Mouse (Mus musculus) E14TG2a.4 (cell line): ENCODE results near the gene Plppr3.

Experiments
- CTCF ChIP-seq: conservative IDR thresholded peaks from 2 replicates; pipeline ENCODE4 v1.5.1; 2014; ENCODE audit warnings: low read length
- POU5F1 ChIP-seq: IDR thresholded peaks from 2 replicates; pipeline ENCODE4 v1.6.1; 2014; ENCODE audit warnings: low read length, borderline replicate concordance

DNA sequence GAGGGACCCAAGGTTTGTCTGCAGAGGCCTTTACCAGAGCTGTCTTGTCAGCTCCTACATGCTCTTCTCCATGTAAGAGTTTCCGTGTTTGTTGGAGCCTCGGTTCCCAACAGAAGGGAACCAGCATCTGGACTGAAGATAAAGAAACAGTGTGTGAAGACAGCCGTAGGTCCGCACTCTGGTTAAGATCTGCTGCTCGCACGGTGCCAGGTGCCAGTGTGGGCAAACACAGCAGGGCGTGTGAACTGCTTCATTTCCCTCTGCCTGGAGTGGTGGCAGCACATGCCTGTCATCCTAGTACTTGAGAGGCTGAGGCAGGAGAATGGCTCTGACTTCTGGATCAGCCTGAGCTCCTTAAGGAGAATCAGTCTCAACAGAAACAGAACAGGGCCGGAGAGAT is 2.6 kb downstream of the Plppr3 start:
- TF ChIP-seq CTCF: no peak
- no peak for TF ChIP-seq POU5F1
